Mouse (Mus musculus): ENCODE results near the gene Olfr1014.

Olfr1014 gene

DNA sequence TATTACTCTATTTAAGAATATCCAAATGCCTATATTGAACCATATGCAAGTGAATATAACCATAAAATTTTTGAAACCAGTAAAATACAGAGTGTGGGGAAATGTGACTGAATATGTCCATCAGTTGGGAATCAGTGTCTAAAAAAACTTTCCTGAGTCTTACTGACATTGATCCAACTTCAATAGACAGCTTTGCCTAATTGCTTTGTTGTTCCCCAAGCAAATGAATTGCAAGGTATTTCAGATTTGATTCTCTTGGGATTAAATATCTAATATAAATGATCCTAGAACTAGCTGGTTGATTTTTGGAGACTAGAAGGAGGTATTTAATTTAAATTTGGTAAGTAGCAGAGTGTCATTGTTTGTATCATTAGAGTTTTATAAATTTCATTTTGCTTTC is at the start of gene Olfr1014:
Gene Olfr1014, plus strand, starts transcription at position 301 of the 400 bp plus-strand sequence.
- TF ChIP-seq GATA4 (IDR thresholded peaks at IDR 0.05; ENCODE audit: insufficient replicate concordance, low read length), result no peak

DNA sequence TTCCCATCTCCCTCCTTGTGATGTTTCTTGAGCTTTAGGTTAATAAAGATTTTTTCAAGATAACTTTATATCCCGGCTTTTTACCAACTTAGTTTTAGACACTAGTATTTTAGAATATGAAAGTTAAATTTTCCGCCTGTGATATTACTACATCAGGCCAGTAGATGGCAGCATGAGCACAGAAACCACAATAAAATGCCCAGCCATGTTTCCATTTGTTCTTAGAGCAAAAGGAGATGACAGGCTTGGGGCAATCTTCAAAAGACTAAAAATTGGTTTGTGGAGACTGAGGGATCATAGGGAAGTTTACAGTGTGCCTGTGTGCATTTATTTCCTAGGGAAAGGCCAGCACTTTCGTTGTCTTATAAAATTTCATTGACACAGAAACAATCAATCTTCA is 46.7 kb upstream of the Olfr1014 start:
- no peak for TF ChIP-seq GATA4 (IDR thresholded peaks at IDR 0.05; ENCODE audit: insufficient replicate concordance, low read length)

DNA sequence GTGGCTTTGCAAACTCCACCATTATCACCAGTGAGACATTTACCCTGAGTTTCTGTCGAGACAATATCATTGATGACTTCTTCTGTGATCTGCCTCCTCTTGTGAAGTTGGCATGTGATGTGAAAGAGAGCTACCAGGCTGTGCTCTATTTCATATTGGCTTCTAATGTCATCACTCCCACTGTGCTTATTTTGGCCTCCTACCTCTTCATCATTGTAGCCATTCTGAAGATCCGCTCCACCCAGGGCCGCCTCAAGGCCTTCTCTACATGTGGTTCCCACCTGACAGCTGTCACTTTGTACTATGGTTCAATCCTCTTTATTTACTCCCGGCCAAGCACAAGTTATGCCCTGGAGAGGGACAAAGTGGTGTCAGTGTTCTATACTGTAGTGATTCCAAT is 18.7 kb upstream of the Olfr1014 start:
- no peak for TF ChIP-seq GATA4 (IDR thresholded peaks at IDR 0.05; ENCODE audit: insufficient replicate concordance, low read length)

DNA sequence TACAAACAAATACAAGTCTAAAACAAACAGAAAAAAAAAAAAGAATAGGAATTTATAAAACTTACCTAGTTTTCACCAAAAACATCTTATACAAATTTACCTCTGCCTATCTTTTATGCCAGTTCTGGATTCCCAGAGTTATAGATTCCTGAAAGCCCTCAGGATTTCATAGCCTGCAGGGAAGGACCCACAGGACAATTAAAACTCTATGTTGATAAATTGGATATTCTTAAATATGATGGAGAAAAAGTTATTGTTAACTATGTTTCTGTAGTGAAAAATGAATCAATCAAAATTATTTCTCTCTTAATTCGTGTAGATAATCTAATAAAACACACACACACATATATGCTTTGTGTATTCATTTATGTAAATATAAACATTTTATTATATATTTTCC is 9.8 kb upstream of the Olfr1014 start, which contains the start of gene Olfr1012:
Gene Olfr1012, minus strand, starts transcription at position 101 of the 400 bp plus-strand sequence.
- TF ChIP-seq GATA4 (IDR thresholded peaks at IDR 0.05; ENCODE audit: insufficient replicate concordance, low read length), result no peak

DNA sequence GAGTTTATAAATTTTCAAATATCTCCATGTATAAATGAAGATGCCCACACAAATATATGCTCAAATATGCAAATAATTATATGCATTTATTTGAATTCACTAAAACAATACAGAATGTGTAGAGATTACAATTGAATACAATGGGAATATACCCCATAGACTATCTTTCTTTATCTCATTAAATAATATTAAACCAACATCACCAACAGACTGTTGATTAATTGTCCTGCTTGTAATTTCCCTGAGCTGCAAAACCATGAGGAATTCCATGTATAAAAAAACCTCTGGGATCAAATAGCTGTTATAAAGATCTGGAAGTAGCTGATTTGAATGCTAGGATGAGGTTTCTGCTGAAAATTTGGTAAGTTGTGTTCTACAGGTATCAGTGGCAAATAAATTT is 5.7 kb upstream of the Olfr1014 start, which contains the start of gene Olfr1013:
Gene Olfr1013, plus strand, starts transcription at position 301 of the 400 bp plus-strand sequence.
- no peak for TF ChIP-seq GATA4 (IDR thresholded peaks at IDR 0.05; ENCODE audit: insufficient replicate concordance, low read length)

DNA sequence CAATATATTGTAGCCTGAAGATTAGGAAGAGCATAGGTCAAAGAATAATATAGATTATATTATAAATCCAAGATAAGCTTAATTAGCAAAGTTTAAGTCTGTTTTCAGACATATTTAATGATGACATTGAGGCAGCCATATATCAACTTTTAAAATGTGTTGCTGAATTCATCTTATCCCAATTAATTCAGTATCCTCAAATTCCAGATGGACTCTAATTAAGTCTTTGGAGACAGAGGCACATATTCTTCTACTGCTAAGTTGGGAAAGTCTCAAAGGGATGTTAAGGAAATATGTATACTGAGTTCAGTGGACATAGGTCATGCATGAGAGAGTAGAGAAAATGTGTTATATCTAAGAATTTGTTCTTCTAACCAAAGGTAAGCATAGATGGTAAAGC is 9.2 kb downstream of the Olfr1014 start, which contains the start of gene Olfr1015:
Gene Olfr1015, plus strand, starts transcription at position 301 of the 400 bp plus-strand sequence.
- TF ChIP-seq GATA4 (IDR thresholded peaks at IDR 0.05; ENCODE audit: insufficient replicate concordance, low read length), result no peak

DNA sequence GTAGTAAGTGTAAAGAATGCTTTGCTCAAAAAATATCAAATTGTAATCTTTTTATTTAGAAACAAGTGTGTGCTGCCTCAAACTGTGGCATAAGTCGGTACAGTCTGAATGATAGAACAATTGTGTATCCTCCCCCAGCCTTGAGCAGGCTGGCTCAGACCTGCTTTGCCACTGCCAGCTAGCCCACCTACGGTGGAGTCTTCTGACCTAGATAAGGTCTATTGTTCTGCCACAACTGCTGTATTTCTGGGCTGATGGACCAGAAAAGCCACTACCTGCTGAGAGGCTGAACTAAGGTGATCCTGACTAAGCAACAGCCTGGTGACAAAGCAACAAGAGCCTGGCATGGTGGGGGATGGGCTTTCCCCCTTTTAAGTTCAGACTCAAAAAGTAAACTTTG is 19.8 kb downstream of the Olfr1014 start:
- no peak for TF ChIP-seq GATA4 (IDR thresholded peaks at IDR 0.05; ENCODE audit: insufficient replicate concordance, low read length)

DNA sequence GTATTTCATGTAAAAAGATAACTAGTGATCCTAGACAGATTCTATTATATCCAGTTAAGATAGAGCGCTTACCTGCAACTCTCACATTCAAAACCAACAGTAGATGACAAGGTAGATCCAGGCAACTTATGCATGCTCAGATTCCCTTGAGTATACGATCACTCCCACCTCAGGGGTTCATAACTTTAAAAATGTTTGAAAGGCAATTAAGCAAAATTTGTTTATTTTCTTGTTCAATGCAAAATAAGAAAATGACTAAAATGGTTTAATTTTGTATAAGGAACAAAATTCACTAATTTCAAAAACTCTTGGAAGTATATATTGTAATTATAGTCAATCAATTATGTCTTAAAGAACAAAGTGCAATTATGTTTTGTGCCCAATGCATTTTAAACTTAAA is 29.9 kb downstream of the Olfr1014 start, which contains the start of gene Olfr1016:
Gene Olfr1016, minus strand, starts transcription at position 101 of the 400 bp plus-strand sequence.
- no peak for TF ChIP-seq GATA4 (IDR thresholded peaks at IDR 0.05; ENCODE audit: insufficient replicate concordance, low read length)

DNA sequence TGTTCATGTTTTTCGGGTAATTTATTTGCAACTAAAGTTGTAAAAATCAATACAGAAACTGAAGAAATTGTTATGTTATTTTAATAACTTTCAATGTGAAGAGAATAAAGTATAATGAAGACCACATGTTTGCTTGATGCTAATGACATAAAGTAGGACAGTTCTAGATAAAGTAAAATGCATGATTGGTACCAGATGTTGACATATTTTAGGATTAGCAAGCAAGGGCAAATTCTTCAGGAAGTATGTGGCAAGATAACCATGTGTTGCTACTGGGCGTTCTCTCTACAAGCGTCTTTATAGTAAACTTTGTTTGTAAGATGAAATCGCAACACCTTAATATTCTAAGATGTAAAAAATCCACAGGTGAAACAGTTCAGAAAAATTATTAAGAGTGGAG is 32.0 kb downstream of the Olfr1014 start:
- TF ChIP-seq GATA4 (IDR thresholded peaks at IDR 0.05; ENCODE audit: insufficient replicate concordance, low read length), result no peak

DNA sequence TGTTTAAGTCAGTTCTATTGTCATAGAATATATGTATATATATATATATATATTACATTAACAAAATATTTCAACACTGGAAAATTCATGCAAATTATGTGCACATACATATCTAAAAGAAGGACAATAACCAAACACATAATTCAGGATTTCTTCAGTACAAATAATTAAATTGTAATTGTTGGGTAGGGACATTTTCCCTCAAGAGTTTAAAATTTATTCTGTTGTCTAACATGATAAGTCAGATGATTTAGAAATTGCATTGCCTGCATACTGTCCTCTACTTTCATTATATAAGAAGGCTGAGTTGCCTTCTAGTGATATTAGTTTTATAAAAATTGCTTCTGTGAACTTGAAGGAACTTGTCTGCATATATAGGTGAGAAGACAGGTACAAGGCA is 45.7 kb downstream of the Olfr1014 start, which contains the start of gene Olfr1018:
Gene Olfr1018, plus strand, starts transcription at position 301 of the 400 bp plus-strand sequence.
- TF ChIP-seq GATA4 (IDR thresholded peaks at IDR 0.05; ENCODE audit: insufficient replicate concordance, low read length), result no peak

Data from liver, adult (tissue).